Mouse (Mus musculus) lung, postnatal 0 days (tissue): ENCODE measurements around the gene Xpo4.

Source experiments
- CTCF ChIP-seq: IDR thresholded peaks from 2 replicates; pipeline ENCODE4 v1.5.1; 2016; ENCODE audit warnings: antibody characterized with exemption, mild to moderate bottlenecking
- EP300 ChIP-seq: IDR thresholded peaks from 2 replicates; pipeline ENCODE4 v1.6.1; 2016; ENCODE audit warnings: antibody characterized with exemption, mild to moderate bottlenecking, control low read depth

GRCm38 (mm10) chr14:57686647-57687046 lies 21.4 kb upstream of the Xpo4 start:
- no peak for TF ChIP-seq EP300
- no peak for TF ChIP-seq CTCF
